Mouse (Mus musculus): ENCODE measurements around the gene Gm20911. TPM values are rescaled to one million over a fixed set of nuclear protein-coding genes. Genes with fewer than 3 reads are reported as not detected.
"Not testable (repeated sequence)": the region's sequence is repeated elsewhere in the genome, so short reads cannot be mapped to it uniquely, and the experiment has no call there.

Gene Gm20911
- total RNA-seq (2021): not detected

GRCm38 (mm10) chrY:81457707-81458106, at the start of gene Gm20911:
Gene Gm20911, plus strand, starts transcription at chrY:81458007.
- DNase-seq (ENCODE audit: extremely low spot score in 1 of 2, low spot score in 2 of 2); intact Hi-C loops (cut with DNase I): not testable (repeated sequence)

All from left cerebral cortex, postnatal 10 days (tissue).